Mouse (Mus musculus) myocyte (in vitro differentiated cells): Measurements from ENCODE around the gene Olfr1326-ps1. TPM values are rescaled to one million over a fixed set of nuclear protein-coding genes. Genes with fewer than 3 reads are reported as not detected.

Source experiments
- H3K27me3 ChIP-seq: one replicate; pipeline ENCODE4 v1.6.1; 2011; ENCODE audit not compliant: control insufficient read depth, insufficient read depth, insufficient read length
- H3K36me3 ChIP-seq: one replicate; pipeline ENCODE4 v1.6.1; 2011; ENCODE audit not compliant: control insufficient read depth, insufficient read depth
- H3K4me2 ChIP-seq: one replicate; pipeline ENCODE4 v1.6.1; 2011; ENCODE audit warnings: low read depth, control low read depth
- H3K4me3 ChIP-seq: one replicate; pipeline ENCODE4 v1.5.1; 2011; ENCODE audit warnings: mild to moderate bottlenecking, control low read depth, moderate library complexity
- H3K79me2 ChIP-seq: one replicate; pipeline ENCODE4 v1.6.1; 2011; ENCODE audit not compliant: control insufficient read depth, insufficient read depth
- H3ac ChIP-seq: one replicate; pipeline ENCODE4 v1.6.1; 2011; ENCODE audit not compliant: control insufficient read depth, insufficient read length
- CEBPB ChIP-seq: IDR thresholded peaks from 2 replicates; pipeline ENCODE4 v1.6.1; 2011; ENCODE audit warnings: mild to moderate bottlenecking, moderate library complexity; ENCODE audit not compliant: poor library complexity, insufficient read depth, severe bottlenecking
- E2F4 ChIP-seq: IDR thresholded peaks from one replicate; pipeline ENCODE4 v1.6.1; 2011; ENCODE audit warnings: mild to moderate bottlenecking, control low read depth, moderate library complexity; ENCODE audit not compliant: insufficient read depth
- MAX ChIP-seq: IDR thresholded peaks from one replicate; pipeline ENCODE4 v1.6.1; 2011; ENCODE audit warnings: low read depth, mild to moderate bottlenecking, control low read depth
- MYOD1 ChIP-seq, 3 experiments: IDR thresholded peaks; one replicate each; pipeline ENCODE4 v1.6.1; 2011; ENCODE audit warnings: control low read depth in 2 of 3, low read depth in 2 of 3, mild to moderate bottlenecking in 2 of 3, moderate library complexity in 1 of 3; ENCODE audit not compliant: insufficient read length in 2 of 3, control insufficient read depth in 1 of 3
- MYOG ChIP-seq, 3 experiments: IDR thresholded peaks; one replicate each; pipeline ENCODE4 v1.6.1; 2011; ENCODE audit warnings: control low read depth in 2 of 3, low read depth in 2 of 3, mild to moderate bottlenecking in 2 of 3; ENCODE audit not compliant: insufficient read length in 2 of 3, control insufficient read depth in 1 of 3, insufficient read depth in 1 of 3
- POLR2A ChIP-seq: IDR thresholded peaks from one replicate; pipeline ENCODE4 v1.6.1; 2011; ENCODE audit warnings: low read depth, mild to moderate bottlenecking, control low read depth, moderate library complexity; ENCODE audit not compliant: insufficient read length
- POLR2AphosphoS2 ChIP-seq: IDR thresholded peaks from one replicate; pipeline ENCODE4 v1.6.1; 2011; ENCODE audit warnings: low read depth, control low read depth; ENCODE audit not compliant: insufficient read length
- SRF ChIP-seq: IDR thresholded peaks from one replicate; pipeline ENCODE4 v1.6.1; 2011; ENCODE audit warnings: low read depth; ENCODE audit not compliant: control insufficient read depth, insufficient read length
- TCF12 ChIP-seq: IDR thresholded peaks from one replicate; pipeline ENCODE4 v1.6.1; 2011; ENCODE audit warnings: mild to moderate bottlenecking, control low read depth; ENCODE audit not compliant: poor library complexity, insufficient read depth, severe bottlenecking
- TCF3 ChIP-seq: IDR thresholded peaks from one replicate; pipeline ENCODE4 v1.6.1; 2011; ENCODE audit warnings: low read depth, control low read depth; ENCODE audit not compliant: insufficient read length
- USF1 ChIP-seq: IDR thresholded peaks from one replicate; pipeline ENCODE4 v1.6.1; 2011; ENCODE audit warnings: low read depth, mild to moderate bottlenecking, control low read depth, moderate library complexity
- polyA plus RNA-seq: library from polyadenylated mRNA; unstranded; fragments of >200 nt; fragmentation: generic; extraction: Trizol; gene quantifications from one replicate; pipeline ENCODE4 v1.2.1, GENCODE M21; 2012; ENCODE audit warnings: missing spikeins

Gene Olfr1326-ps1
- not detected for polyA plus RNA-seq

DNA sequence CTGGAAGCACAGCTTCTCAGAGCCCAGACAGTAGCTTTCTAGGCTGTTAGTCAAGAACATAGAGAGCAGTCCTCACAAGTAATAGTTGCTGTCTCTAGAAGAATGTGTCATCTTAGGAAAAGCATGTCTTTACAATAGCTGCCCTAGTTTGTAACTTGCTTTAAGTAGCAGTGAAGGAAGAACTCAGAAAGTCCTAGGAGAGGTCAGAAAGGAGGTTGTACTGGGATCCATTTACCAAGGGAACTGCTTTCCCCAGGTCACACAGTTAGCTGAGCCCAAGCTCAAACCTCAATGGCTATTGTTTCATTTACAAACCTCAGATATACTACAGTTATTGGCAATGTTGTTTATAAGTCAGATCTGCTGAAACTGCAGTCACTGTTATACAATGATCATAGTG, at the start of gene Olfr1326-ps1:
TSS of gene Olfr1326-ps1 (minus strand) at position 101 of the 400 bp plus-strand sequence.
- no peak within 1 kb of the TSS for H3K4me3 ChIP-seq
- H3K4me2 ChIP-seq: no peak within 1 kb of the TSS
- no peaks in the 10 kb centered on the region for H3K79me2 ChIP-seq
- no peaks in the 10 kb centered on the region for H3K27me3 ChIP-seq
- no peak for TF ChIP-seq MYOG (IDR thresholded peaks at IDR 0.05; ENCODE audit: control insufficient read depth in 1 of 3, insufficient read depth in 1 of 3, insufficient read length in 2 of 3, low read depth in 2 of 3)
- TF ChIP-seq SRF: no peak
- TF ChIP-seq POLR2A: no peak
- no peak for TF ChIP-seq MYOD1 (IDR thresholded peaks at IDR 0.05; ENCODE audit: control insufficient read depth in 1 of 3, insufficient read length in 2 of 3, low read depth in 2 of 3)
- TF ChIP-seq POLR2AphosphoS2: no peak
- TF ChIP-seq TCF3: no peak
- TF ChIP-seq TCF12: no peak
- TF ChIP-seq E2F4: no peak
- TF ChIP-seq MAX: no peak
- TF ChIP-seq CEBPB: no peak
- TF ChIP-seq USF1: no peak
- H3K36me3 ChIP-seq: no peaks in the 10 kb centered on the region
- no peak within 1 kb of the TSS for H3ac ChIP-seq

GRCm38 (mm10) chrX:74592379-74592778, 17.7 kb upstream of the Olfr1326-ps1 start, which contains the start of gene Olfr1325:
Gene Olfr1325, plus strand, starts transcription at chrX:74592679.
- Histone ChIP-seq H3K27me3 (no peaks in the 10 kb centered on the region), H3K4me2 (no peak within 1 kb of the TSS), H3ac (no peak within 1 kb of the TSS), H3K4me3 (no peak within 1 kb of the TSS), H3K79me2 (no peaks in the 10 kb centered on the region), H3K36me3 (no peaks in the 10 kb centered on the region)
- TF ChIP-seq SRF (no peak), POLR2A (no peak), MYOG (IDR thresholded peaks at IDR 0.05; ENCODE audit: control insufficient read depth in 1 of 3, insufficient read depth in 1 of 3, insufficient read length in 2 of 3, low read depth in 2 of 3) (no peak), TCF12 (no peak)

Other genes with a start within 250 kb of the Olfr1326-ps1 start
- 12.8 TPM for gene Plxna3, start 245.8 kb downstream of the Olfr1326-ps1 start, polyA plus RNA-seq
- gene Lage3, start 221.3 kb downstream of the Olfr1326-ps1 start, polyA plus RNA-seq: 41.6 TPM
- gene Ubl4a, start 201.7 kb downstream of the Olfr1326-ps1 start, polyA plus RNA-seq: 51.5 TPM
- 11.2 TPM for gene Slc10a3, start 201.5 kb downstream of the Olfr1326-ps1 start, polyA plus RNA-seq
- 19.5 TPM for gene Fam3a, start 181.6 kb downstream of the Olfr1326-ps1 start, polyA plus RNA-seq
- 24.7 TPM for gene Ikbkg, start 181.6 kb downstream of the Olfr1326-ps1 start, polyA plus RNA-seq
- gene G6pdx, start 145.7 kb downstream of the Olfr1326-ps1 start, polyA plus RNA-seq: 62.2 TPM
- gene Gm6880, start 93.5 kb downstream of the Olfr1326-ps1 start, polyA plus RNA-seq: not detected
- gene Olfr1325, start 17.8 kb upstream of the Olfr1326-ps1 start, polyA plus RNA-seq: not detected
- gene Gm5640, start 70.7 kb upstream of the Olfr1326-ps1 start, polyA plus RNA-seq: not detected
- gene Gm6890, start 166.0 kb upstream of the Olfr1326-ps1 start, polyA plus RNA-seq: not detected